Mouse (Mus musculus) monocyte, adult 2 months (primary cell): ENCODE data around the gene Scn3b.

ENCODE experiments used
- DNase-seq, 2 experiments: peaks; one replicate each; pipeline ENCODE4 v3.0.0; 2022; ENCODE audit warnings: low spot score in 2 of 2, low read depth in 1 of 2

Gene Scn3b

GRCm38 (mm10) chr9:40309876-40310275 lies 40.9 kb downstream of the Scn3b start:
- no peak for DNase-seq

GRCm38 (mm10) chr9:40311813-40312212 lies 42.8 kb downstream of the Scn3b start:
- no peak for DNase-seq

- no peak for DNase-seq
These were observed 48.0 kb downstream of the Scn3b start for GRCm38 (mm10) chr9:40316865-40317660.

- DNase-seq = no peak
These were observed 48.7 kb downstream of the Scn3b start for GRCm38 (mm10) chr9:40317735-40318134.

GRCm38 (mm10) chr9:40318771-40319170 lies 49.8 kb downstream of the Scn3b start:
- DNase-seq = no peak

GRCm38 (mm10) chr9:40320405-40320804 lies 51.4 kb downstream of the Scn3b start:
- DNase-seq = no peak

GRCm38 (mm10) chr9:40320879-40321667 lies 52.1 kb downstream of the Scn3b start:
- DNase-seq = peak in 1 of 2 experiments; percentile 24

GRCm38 (mm10) chr9:40321668-40322003 lies 52.6 kb downstream of the Scn3b start:
- DNase-seq = no peak

GRCm38 (mm10) chr9:40322372-40322771 lies 53.4 kb downstream of the Scn3b start:
- DNase-seq = no peak

- DNase-seq = no peak
These were observed 54.2 kb downstream of the Scn3b start for GRCm38 (mm10) chr9:40323171-40323570.

- DNase-seq = no peak
These were observed 54.8 kb downstream of the Scn3b start for GRCm38 (mm10) chr9:40323773-40324172.

GRCm38 (mm10) chr9:40324232-40324792 lies 55.3 kb downstream of the Scn3b start:
- no peak for DNase-seq

- no peak for DNase-seq
These were observed 55.8 kb downstream of the Scn3b start for GRCm38 (mm10) chr9:40324826-40325225.

GRCm38 (mm10) chr9:40326260-40326915 lies 57.4 kb downstream of the Scn3b start:
- DNase-seq = no peak

GRCm38 (mm10) chr9:40330609-40331382 lies 61.8 kb downstream of the Scn3b start:
- DNase-seq = peak; percentile 44 to 65

- no peak for DNase-seq
These were observed 62.6 kb downstream of the Scn3b start for GRCm38 (mm10) chr9:40331411-40332286.

GRCm38 (mm10) chr9:40332326-40332725 lies 63.3 kb downstream of the Scn3b start:
- no peak for DNase-seq

GRCm38 (mm10) chr9:40332731-40333648 lies 64.0 kb downstream of the Scn3b start:
- DNase-seq = no peak
